Mouse (Mus musculus) ovary, adult 2 months (tissue): ENCODE data around the gene Smarcb1. TPM values are rescaled to one million over a fixed set of nuclear protein-coding genes. Genes with fewer than 3 reads are reported as not detected.

ENCODE experiments used
- polyA plus RNA-seq: library from polyadenylated mRNA; depleted of rRNA; stranded (reverse); fragments of >200 nt; gene quantifications from 2 replicates; pipeline ENCODE4 v1.2.3, GENCODE M21; 2012; rRNA removed

Smarcb1 gene
- polyA plus RNA-seq = 79.8 and 80.7 TPM in 2 replicates

GRCm38 (mm10) chr10:75921026-75921725 is at the start of gene Smarcb1:
Gene Smarcb1 (minus strand): TSS chr10:75921617.

GRCm38 (mm10) chr10:75954381-75954811 is 33.0 kb upstream of the Smarcb1 start, which contains the start of gene Gm5134:
Gene Gm5134 (plus strand): TSS chr10:75954514.

GRCm38 (mm10) chr10:75942736-75943477 is 21.5 kb upstream of the Smarcb1 start, which contains the start of gene Vpreb3:
Gene Vpreb3 (plus strand): TSS chr10:75943057.

GRCm38 (mm10) chr10:75940520-75940919 is 19.1 kb upstream of the Smarcb1 start, which contains the start of gene Gm867:
Gene Gm867 (minus strand): TSS chr10:75940672.

GRCm38 (mm10) chr10:75935680-75936541 is 14.5 kb upstream of the Smarcb1 start, which contains the start of gene Mmp11:
Gene Mmp11 (minus strand): TSS chr10:75936496.

GRCm38 (mm10) chr10:75932891-75933290 is 11.5 kb upstream of the Smarcb1 start, which contains the start of gene Chchd10:
Gene Chchd10 (plus strand): TSS chr10:75933130.

GRCm38 (mm10) chr10:75893089-75893750 is 28.2 kb downstream of the Smarcb1 start, which contains the start of gene Derl3:
Gene Derl3 (plus strand): TSS chr10:75893413.

GRCm38 (mm10) chr10:75859786-75860470 is 61.5 kb downstream of the Smarcb1 start, which contains the start of gene Mif:
Gene Mif (minus strand): TSS chr10:75860240.

Other genes with a start within 250 kb of the Smarcb1 start
- gene Cabin1, start 157.3 kb downstream of the Smarcb1 start, polyA plus RNA-seq = 88.4 and 103 TPM in 2 replicates
- 54.5 and 72.3 TPM in 2 replicates for gene Ddt, start 148.2 kb downstream of the Smarcb1 start, polyA plus RNA-seq
- 0.26 TPM in 1 of 2 replicates, not detected in the other for gene Gm20441, start 140.7 kb downstream of the Smarcb1 start, polyA plus RNA-seq
- 21.2 and 24.0 TPM in 2 replicates for gene Gstt3, start 140.2 kb downstream of the Smarcb1 start, polyA plus RNA-seq
- gene Gstt1, start 123.0 kb downstream of the Smarcb1 start, polyA plus RNA-seq = 91.9 and 118 TPM in 2 replicates
- not detected in 2 replicates for gene Gstt4, start 99.1 kb downstream of the Smarcb1 start, polyA plus RNA-seq
- gene Gstt2, start 84.2 kb downstream of the Smarcb1 start, polyA plus RNA-seq = 128 and 153 TPM in 2 replicates
- gene Mif, start 61.4 kb downstream of the Smarcb1 start, polyA plus RNA-seq = 3,406 and 5,173 TPM in 2 replicates
- gene Derl3, start 28.2 kb downstream of the Smarcb1 start, polyA plus RNA-seq = 448 and 721 TPM in 2 replicates
- gene Chchd10, start 11.5 kb upstream of the Smarcb1 start, polyA plus RNA-seq = 1,064 and 1,290 TPM in 2 replicates
- gene Mmp11, start 14.9 kb upstream of the Smarcb1 start, polyA plus RNA-seq = 410 and 417 TPM in 2 replicates
- gene Gm867, start 19.1 kb upstream of the Smarcb1 start, polyA plus RNA-seq = 16.5 and 18.1 TPM in 2 replicates
- gene Vpreb3, start 21.4 kb upstream of the Smarcb1 start, polyA plus RNA-seq = 83.7 and 92.0 TPM in 2 replicates
- gene Gm5134, start 32.9 kb upstream of the Smarcb1 start, polyA plus RNA-seq = 0.14 and 0.25 TPM in 2 replicates
- 18.8 and 24.1 TPM in 2 replicates for gene Zfp280b, start 111.0 kb upstream of the Smarcb1 start, polyA plus RNA-seq
- gene Slc5a4b, start 189.3 kb upstream of the Smarcb1 start, polyA plus RNA-seq = 1.1 and 5.2 TPM in 2 replicates
- 2.5 and 4.0 TPM in 2 replicates for gene Slc5a4a, start 225.8 kb upstream of the Smarcb1 start, polyA plus RNA-seq